Mouse (Mus musculus): ENCODE measurements around the gene Gfral.

Gfral gene

DNA sequence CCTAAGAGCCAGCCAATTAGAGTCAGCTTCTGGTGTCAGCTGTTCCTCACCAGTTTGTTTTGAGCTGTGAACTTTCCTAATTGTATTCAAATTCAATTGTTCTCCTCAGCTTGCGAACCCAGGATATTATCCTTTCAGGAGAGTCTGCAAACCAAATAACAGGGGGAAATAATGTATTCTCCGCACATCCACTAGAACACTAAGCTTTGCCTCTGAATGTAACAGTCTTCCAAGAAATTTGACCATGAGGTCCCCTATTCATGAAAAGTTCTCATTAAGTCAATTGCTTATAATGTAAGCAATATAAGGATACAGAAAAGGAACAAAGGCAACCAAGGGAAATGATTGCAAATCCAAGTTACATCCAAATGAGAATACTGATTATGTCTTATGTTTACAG, at the start of gene Gfral:
Gfral (minus strand) TSS at position 101 of the 400 bp plus-strand sequence.
- no peak for DNase-seq (ENCODE audit: low read depth)

- no peak for DNase-seq (ENCODE audit: low read depth)
These were observed 44.3 kb upstream of the Gfral start for GRCm38 (mm10) chr9:76257731-76258130.

GRCm38 (mm10) chr9:76252544-76252943, 39.1 kb upstream of the Gfral start:
- no peak for DNase-seq (ENCODE audit: low read depth)

- DNase-seq (ENCODE audit: low read depth): no peak
These were observed 38.7 kb upstream of the Gfral start for GRCm38 (mm10) chr9:76252109-76252508.

GRCm38 (mm10) chr9:76242322-76242721, 28.9 kb upstream of the Gfral start:
- no peak for DNase-seq (ENCODE audit: low read depth)

DNA sequence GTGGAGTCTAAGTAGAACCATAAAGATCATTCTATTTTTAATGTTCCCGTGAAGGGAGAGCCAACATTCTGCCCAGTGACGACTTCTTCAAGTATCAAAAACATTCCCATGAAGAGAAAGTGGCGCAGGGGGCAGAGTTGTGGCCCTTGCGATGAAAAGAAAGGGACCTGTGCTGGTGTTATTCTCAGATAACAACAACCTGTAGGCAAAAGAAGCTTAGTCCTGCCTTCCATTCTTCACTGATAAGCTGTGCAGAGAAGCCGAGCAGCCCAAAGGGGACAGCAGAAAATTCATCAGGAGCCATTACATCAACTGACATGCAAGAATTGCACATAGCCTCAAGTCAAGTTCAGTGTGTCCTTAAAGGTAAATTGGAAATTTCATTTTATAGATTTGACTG, 24.5 kb upstream of the Gfral start:
- DNase-seq (ENCODE audit: low read depth): no peak

GRCm38 (mm10) chr9:76237243-76237642, 23.8 kb upstream of the Gfral start:
- no peak for DNase-seq (ENCODE audit: low read depth)

DNA sequence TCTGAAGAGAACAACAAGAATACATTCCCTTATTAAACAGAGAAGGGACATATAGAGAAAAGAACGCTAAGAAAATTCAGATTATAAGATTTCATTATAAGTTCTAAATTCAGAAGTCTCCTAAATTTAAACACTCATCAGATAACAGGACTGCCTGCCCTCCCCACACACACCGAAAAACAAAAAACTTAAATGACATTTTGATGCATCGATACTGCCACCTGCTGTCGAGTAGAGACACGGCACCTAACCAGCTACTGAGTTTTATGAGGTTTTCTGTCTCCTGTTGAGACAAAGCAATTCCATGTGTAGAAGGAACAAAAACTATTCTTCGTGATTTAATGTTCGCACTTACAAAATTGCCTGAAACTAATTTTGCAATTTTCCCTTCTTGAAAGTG, 23.2 kb upstream of the Gfral start:
- peak; percentile 33 for DNase-seq (ENCODE audit: low read depth)

GRCm38 (mm10) chr9:76235945-76236503, 22.6 kb upstream of the Gfral start:
- DNase-seq (ENCODE audit: low read depth): no peak

DNA sequence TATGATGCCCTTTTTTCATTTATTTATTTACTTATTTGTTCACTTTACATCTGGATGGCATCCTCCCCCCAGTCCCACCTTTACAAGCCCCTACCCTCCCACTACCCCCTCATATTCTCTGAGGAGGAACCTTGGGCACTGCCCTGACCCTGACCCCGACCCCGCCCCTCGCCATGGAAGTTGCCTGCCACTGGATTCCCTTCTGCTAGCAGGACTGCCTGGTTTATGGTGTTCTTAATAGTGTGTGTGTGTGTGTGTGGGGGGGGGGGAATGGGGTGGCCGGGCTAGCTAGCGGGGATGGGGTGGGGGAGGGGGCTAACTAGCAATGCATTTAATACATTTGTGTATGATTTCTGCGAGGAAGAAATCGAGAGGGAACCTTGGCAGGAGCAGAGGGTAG, 21.4 kb upstream of the Gfral start:
- DNase-seq (ENCODE audit: low read depth): no peak

DNA sequence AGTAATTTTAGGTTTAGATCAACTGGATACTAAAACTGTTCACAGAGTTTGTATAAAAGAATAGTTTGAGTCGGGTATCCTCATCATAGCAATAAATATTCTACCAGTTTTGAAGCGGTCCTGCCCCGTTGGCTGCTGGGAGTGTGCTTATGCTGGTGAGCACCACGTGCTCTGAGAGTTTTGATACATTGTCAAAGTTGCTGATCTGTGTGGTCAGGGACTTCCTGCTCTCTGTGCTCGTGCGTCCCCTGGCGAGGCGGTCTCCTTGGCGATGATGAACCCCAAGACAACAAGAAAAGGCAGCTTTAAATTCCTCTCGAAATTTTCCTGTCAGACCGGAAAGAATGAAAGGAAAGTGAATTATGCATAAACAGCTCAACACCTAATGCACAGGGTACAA, 16.9 kb upstream of the Gfral start:
- no peak for DNase-seq (ENCODE audit: low read depth)

- DNase-seq (ENCODE audit: low read depth): no peak
These were observed 3.9 kb upstream of the Gfral start for GRCm38 (mm10) chr9:76217178-76217975.

GRCm38 (mm10) chr9:76214678-76215077, 1.2 kb upstream of the Gfral start:
- no peak for DNase-seq (ENCODE audit: low read depth)

DNA sequence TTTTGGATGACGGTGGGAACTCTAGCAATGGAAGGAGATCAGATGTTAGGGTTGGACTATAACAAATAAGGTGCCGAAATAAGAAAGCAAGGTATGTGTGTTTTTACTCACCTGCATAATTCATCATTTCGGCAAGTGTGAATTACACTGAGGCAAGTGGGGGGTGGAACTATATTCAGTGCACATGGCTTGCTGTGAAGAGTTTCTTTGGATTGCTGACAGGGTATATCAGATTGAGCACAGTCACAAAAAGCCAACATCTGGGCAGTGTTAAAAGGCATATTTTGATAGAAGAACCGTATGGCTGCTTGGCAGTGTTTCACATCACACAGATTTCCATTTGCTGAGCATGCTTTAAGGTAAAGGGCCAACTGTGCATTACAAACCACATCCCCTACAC, 16.5 kb downstream of the Gfral start:
- DNase-seq (ENCODE audit: low read depth): no peak

DNA sequence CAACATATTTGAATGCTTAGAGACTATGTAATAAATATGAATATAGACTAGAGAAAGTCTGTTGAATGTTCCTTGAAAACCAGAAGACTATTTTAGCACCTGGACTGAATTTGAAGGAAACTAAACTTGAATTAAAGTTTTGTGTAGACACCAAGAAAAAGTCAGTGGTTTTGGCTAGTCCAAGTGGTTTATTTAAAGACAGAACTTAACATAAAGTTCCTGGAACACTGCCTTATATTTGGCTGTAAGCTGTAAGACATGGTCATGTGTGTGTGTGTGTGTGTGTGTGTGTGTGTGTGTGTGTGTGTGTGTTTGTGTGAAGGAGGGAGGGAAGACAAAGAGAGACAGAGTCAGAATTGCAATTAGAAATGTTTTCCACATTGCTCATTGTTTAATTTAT, 34.2 kb downstream of the Gfral start:
- no peak for DNase-seq (ENCODE audit: low read depth)

DNA sequence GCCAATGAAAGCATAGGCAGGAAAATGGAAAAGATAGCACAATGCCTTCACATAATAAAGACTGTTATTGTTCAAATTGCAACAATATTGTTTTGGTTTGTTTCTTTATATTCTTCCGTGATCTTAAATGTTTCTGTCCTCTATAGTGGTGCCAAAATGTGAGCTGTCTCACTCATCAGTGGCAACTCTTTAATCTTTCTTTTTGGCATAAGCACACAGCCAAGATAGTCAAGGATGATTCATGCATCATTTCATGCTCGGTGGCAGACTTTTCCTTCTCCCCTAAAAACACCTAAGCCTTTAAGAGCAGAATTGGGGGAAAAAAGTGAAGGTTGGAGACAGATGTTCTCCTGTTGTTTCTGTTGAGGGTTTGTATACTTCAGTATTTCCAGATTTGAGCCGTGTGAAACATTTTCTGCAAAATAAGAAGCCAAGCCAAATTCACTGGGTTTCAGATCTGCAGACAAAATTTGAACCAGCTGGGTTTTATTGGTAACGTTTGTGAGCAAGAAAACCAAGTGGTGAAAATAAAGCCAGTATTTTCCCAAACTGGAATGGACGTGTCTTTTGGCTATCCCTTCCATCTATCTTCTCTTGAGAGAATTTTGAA, 40.7 kb downstream of the Gfral start:
- peak; percentile 8 for DNase-seq (ENCODE audit: low read depth)

DNA sequence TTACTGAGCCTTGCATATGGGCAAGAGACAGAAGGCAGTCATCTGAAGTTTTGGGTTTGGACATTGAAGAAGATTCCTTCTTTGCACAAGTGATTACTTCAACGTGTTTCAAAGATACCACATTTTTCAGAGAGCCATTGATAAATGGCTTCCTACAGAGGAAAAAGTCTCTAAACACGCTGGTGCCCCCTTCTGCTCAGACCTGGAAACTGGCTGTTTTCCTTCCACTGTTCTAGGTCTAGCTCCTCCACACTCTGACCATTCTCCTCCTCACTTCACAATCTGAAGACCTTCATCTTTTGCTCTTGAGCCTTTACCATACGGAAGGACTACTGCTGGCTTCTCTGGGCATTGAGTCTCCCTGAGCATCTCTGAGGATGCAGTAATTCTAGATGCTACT, 45.1 kb downstream of the Gfral start:
- peak; percentile 8 for DNase-seq (ENCODE audit: low read depth)

GRCm38 (mm10) chr9:76162446-76162845, 51.0 kb downstream of the Gfral start:
- DNase-seq (ENCODE audit: low read depth): no peak

- DNase-seq (ENCODE audit: low read depth): no peak
These were observed 67.9 kb downstream of the Gfral start for GRCm38 (mm10) chr9:76145593-76145992.

DNA sequence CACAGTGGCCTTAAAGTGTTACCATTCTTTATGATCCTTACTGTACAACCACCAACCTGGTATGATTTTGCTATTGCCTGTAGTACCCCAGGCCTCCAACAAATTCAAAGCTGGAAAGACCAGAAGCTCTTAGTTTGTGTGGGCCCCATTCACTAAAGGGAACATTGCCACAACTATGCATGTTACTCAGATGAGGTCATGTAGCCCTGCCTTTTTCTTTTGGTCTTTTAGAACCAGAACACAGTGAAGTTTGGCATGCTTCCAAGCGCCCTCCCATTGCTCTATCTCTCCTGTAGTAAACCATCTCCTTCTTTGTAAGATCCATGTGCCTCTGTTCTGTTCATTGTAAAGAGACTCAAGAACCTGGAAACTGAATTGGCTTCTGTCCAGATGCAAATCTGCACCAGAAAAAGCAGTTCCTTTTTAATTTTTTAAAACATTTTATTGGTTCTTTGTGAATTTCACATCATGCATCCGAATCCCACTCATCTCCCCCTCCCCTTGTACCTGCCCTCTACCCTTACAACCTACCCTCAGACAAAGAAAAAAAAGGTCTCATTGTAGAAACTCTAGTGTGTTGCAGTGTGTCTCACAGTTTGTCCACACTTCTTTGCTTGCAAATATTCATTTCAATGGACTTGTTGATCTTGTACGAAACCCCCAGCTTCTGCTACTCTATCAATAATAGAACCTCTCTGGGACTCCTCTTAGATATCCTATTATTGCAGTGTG, 74.9 kb downstream of the Gfral start:
- no peak for DNase-seq (ENCODE audit: low read depth)

DNA sequence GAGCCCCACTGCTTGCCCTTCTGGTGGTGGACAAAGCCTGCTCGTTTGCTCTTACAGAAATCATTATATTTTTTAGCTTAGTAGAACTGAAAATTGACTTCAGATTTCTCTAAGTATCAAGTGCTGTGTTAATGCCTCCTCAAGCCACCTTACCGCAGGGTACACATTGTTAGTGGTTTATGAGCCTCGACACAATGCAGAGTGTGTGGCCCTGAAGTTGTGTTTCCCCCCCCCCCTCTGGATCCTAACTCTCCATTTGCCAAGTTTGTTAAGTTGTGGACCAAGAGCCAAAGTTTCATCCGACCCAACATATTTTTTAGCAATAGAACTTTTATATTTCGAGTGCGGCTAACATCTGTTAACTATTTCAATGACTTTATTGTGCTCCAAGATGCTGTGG, 79.4 kb downstream of the Gfral start:
- no peak for DNase-seq (ENCODE audit: low read depth)

- no peak for DNase-seq (ENCODE audit: low read depth)
These were observed 84.1 kb downstream of the Gfral start for GRCm38 (mm10) chr9:76129353-76129752.

DNA sequence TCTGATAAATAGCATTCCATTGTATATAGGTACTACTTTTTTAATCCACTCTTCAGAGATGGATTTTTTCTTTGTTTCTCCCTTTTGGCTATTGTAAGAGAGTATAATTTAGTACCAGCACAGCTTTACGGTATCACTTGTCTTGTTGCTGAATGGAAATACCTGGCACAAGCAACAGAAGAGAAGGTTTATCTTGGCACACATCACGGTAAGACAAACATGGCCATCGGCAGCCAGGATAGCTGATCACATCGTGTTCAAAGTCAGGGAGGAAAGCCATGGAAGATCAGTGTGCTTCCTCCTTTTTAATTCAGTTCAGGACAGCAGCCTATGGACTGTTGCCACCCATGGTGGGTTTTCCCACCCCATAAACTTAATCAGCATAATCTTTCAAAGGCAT, 89.2 kb downstream of the Gfral start:
- no peak for DNase-seq (ENCODE audit: low read depth)

All from fibroblast of lung, adult 2 months (primary cell).